Mouse (Mus musculus): ENCODE results near the gene Spcs2. TPM values are rescaled to one million over a fixed set of nuclear protein-coding genes. Genes with fewer than 3 reads are reported as not detected.

Gene Spcs2
- 98.6 and 104 TPM in 2 replicates for polyA plus RNA-seq (2011; ENCODE audit: insufficient read depth, insufficient read length, low read depth, missing spikeins)

DNA sequence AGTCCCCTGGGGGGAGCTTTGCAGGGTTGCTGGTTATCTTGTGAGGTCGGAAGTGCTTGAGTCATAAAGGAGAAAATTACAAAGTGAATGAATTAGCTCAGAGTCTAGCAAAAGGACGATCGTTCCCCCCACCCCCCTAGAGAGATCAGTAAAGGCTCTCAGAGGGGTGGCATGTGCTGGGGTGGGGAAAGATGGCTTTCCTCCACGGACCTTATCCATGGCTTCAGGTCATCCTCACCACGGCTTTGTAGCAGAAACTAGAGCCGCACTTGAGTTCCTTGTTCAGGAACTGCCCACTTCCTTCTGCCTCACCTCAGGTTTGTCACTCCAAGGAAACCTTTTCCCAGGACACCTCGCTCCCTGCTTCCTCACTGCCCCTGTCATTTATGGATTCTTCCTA lies at the start of gene Spcs2:
TSS of gene Spcs2 (minus strand) at position 101 of the 400 bp plus-strand sequence.
- Histone ChIP-seq H3K9me3 (replicated peaks; ENCODE audit: control insufficient read depth, insufficient read depth, low read length, poor library complexity, severe bottlenecking) (no peaks in the 10 kb centered on the region), H3K9ac (ENCODE audit: low read depth, poor library complexity, severe bottlenecking) (no peak within 1 kb of the TSS), H3K27me3 (ENCODE audit: control insufficient read depth, insufficient read depth, low read length, poor library complexity, severe bottlenecking) (no peaks in the 10 kb centered on the region), H3K4me1 (ENCODE audit: control insufficient read depth, insufficient read depth, low read length) (no peaks in the 10 kb centered on the region), H3K4me3 (ENCODE audit: low read depth, low read length) (no peak within 1 kb of the TSS), H3K27ac (ENCODE audit: insufficient read depth, low read length) (no peak within 1 kb of the TSS), H3K36me3 (ENCODE audit: control insufficient read depth, insufficient read depth, low read length, poor library complexity, severe bottlenecking) (no peaks in the 10 kb centered on the region)
- TF ChIP-seq POLR2A (IDR thresholded peaks at IDR 0.05; ENCODE audit: insufficient read depth, low read length) (no peak), EP300 (IDR thresholded peaks at IDR 0.05; ENCODE audit: insufficient read depth, low read depth, low read length) (no peak), CTCF (IDR thresholded peaks at IDR 0.05; ENCODE audit: low read depth, low read length) (no peak)

DNA sequence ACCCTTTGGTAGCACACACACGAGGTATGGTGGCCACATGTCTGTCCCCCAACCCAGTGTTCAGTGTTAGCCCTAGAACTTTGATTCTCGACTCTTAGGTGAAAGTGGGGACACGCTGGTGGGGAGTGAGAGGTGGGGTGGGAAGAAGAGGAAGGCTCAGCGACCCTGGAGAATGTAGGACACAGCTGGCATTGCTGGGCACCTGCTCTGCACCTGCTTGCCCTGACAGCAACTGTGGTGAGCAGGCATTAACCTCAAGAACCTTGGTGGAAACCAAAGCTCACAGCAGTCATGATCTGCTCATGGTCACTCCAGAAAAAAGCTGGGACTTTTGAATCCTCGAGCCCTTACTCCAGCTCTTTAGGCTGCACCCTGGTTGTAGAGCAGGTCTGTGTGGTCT lies 47.8 kb upstream of the Spcs2 start:
- Histone ChIP-seq H3K27ac (ENCODE audit: insufficient read depth, low read length) (no peak overlapping the region), H3K4me3 (ENCODE audit: low read depth, low read length) (no peak overlapping the region), H3K9ac (ENCODE audit: low read depth, poor library complexity, severe bottlenecking) (no peak overlapping the region), H3K36me3 (ENCODE audit: control insufficient read depth, insufficient read depth, low read length, poor library complexity, severe bottlenecking) (no peaks in the 10 kb centered on the region), H3K9me3 (replicated peaks; ENCODE audit: control insufficient read depth, insufficient read depth, low read length, poor library complexity, severe bottlenecking) (no peaks in the 10 kb centered on the region), H3K27me3 (ENCODE audit: control insufficient read depth, insufficient read depth, low read length, poor library complexity, severe bottlenecking) (no peaks in the 10 kb centered on the region), H3K4me1 (ENCODE audit: control insufficient read depth, insufficient read depth, low read length) (no peaks in the 10 kb centered on the region)
- TF ChIP-seq POLR2A (IDR thresholded peaks at IDR 0.05; ENCODE audit: insufficient read depth, low read length), result no peak
- no peak for TF ChIP-seq EP300 (IDR thresholded peaks at IDR 0.05; ENCODE audit: insufficient read depth, low read depth, low read length)
- no peak for TF ChIP-seq CTCF (IDR thresholded peaks at IDR 0.05; ENCODE audit: low read depth, low read length)

- no peak for TF ChIP-seq POLR2A (IDR thresholded peaks at IDR 0.05; ENCODE audit: insufficient read depth, low read length)
- no peak for TF ChIP-seq EP300 (IDR thresholded peaks at IDR 0.05; ENCODE audit: insufficient read depth, low read depth, low read length)
- TF ChIP-seq CTCF (IDR thresholded peaks at IDR 0.05; ENCODE audit: low read depth, low read length), result no peak
- H3K4me1 ChIP-seq (ENCODE audit: control insufficient read depth, insufficient read depth, low read length), result no peaks in the 10 kb centered on the region
- H3K27me3 ChIP-seq (ENCODE audit: control insufficient read depth, insufficient read depth, low read length, poor library complexity, severe bottlenecking), result no peaks in the 10 kb centered on the region
- no peak overlapping the region for H3K4me3 ChIP-seq (ENCODE audit: low read depth, low read length)
- no peak overlapping the region for H3K27ac ChIP-seq (ENCODE audit: insufficient read depth, low read length)
- no peak overlapping the region for H3K9ac ChIP-seq (ENCODE audit: low read depth, poor library complexity, severe bottlenecking)
- H3K9me3 ChIP-seq (replicated peaks; ENCODE audit: control insufficient read depth, insufficient read depth, low read length, poor library complexity, severe bottlenecking), result no peaks in the 10 kb centered on the region
- no peaks in the 10 kb centered on the region for H3K36me3 ChIP-seq (ENCODE audit: control insufficient read depth, insufficient read depth, low read length, poor library complexity, severe bottlenecking)
These were observed 44.2 kb upstream of the Spcs2 start for GRCm38 (mm10) chr7:99907463-99907862.

DNA sequence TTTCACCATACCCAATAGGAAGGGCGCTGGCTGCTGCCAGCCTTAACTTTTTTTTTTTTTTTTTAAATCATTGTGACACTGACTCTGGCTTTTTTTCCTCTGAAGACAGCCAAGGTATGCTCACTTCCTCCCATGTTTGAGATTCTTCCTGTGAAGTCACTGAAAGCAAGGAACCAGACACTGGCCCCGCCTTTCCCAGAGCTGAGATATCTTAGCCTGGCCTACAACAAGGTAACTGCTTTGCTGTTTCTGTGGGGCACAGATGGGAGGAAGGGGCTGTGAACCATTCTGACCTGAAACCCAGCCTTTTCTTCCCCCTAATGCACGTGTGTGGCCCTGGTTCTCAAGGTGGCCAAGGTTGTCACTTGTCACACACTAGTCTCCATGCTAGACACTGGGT lies 43.1 kb upstream of the Spcs2 start:
- Histone ChIP-seq H3K27ac (ENCODE audit: insufficient read depth, low read length) (no peak overlapping the region), H3K9ac (ENCODE audit: low read depth, poor library complexity, severe bottlenecking) (no peak overlapping the region), H3K4me3 (ENCODE audit: low read depth, low read length) (no peak overlapping the region), H3K36me3 (ENCODE audit: control insufficient read depth, insufficient read depth, low read length, poor library complexity, severe bottlenecking) (no peaks in the 10 kb centered on the region), H3K9me3 (replicated peaks; ENCODE audit: control insufficient read depth, insufficient read depth, low read length, poor library complexity, severe bottlenecking) (no peaks in the 10 kb centered on the region), H3K4me1 (ENCODE audit: control insufficient read depth, insufficient read depth, low read length) (no peaks in the 10 kb centered on the region), H3K27me3 (ENCODE audit: control insufficient read depth, insufficient read depth, low read length, poor library complexity, severe bottlenecking) (no peaks in the 10 kb centered on the region)
- TF ChIP-seq CTCF (IDR thresholded peaks at IDR 0.05; ENCODE audit: low read depth, low read length) (no peak), EP300 (IDR thresholded peaks at IDR 0.05; ENCODE audit: insufficient read depth, low read depth, low read length) (no peak), POLR2A (IDR thresholded peaks at IDR 0.05; ENCODE audit: insufficient read depth, low read length) (no peak)

DNA sequence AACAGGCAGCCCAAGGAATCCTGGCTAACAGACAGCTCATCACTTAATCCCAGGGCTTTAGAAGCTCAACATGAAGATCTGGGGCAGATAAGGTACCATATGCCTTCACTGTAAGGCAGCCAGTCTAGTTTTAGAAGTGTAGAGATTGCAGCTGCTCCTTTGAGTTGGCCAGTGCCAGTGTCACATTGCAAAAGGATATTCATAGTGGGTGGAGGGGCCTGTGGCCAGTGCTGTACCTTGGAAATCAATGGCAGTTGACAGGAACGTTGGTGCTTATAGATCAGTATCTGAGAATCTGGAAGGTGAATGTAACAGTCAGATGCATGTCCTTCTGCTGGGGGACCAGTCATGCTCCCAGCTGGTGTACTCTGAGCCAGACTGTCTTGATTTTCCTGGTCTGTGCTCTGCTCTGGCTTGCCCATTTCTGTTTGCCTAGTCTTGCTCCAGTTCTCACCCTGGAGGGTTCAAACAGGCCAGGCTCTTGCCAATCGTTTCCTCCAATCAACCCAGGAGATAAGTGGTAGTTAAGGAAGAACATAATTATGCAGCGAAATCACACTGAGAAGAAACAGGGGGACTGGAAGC lies 41.3 kb upstream of the Spcs2 start:
- no peaks in the 10 kb centered on the region for H3K27me3 ChIP-seq (ENCODE audit: control insufficient read depth, insufficient read depth, low read length, poor library complexity, severe bottlenecking)
- H3K36me3 ChIP-seq (ENCODE audit: control insufficient read depth, insufficient read depth, low read length, poor library complexity, severe bottlenecking), result no peaks in the 10 kb centered on the region
- no peak overlapping the region for H3K4me3 ChIP-seq (ENCODE audit: low read depth, low read length)
- no peak overlapping the region for H3K9ac ChIP-seq (ENCODE audit: low read depth, poor library complexity, severe bottlenecking)
- TF ChIP-seq POLR2A (IDR thresholded peaks at IDR 0.05; ENCODE audit: insufficient read depth, low read length) (no peak), EP300 (IDR thresholded peaks at IDR 0.05; ENCODE audit: insufficient read depth, low read depth, low read length) (no peak), CTCF (IDR thresholded peaks at IDR 0.05; ENCODE audit: low read depth, low read length) (no peak)
- H3K27ac ChIP-seq (ENCODE audit: insufficient read depth, low read length), result no peak overlapping the region
- no peaks in the 10 kb centered on the region for H3K4me1 ChIP-seq (ENCODE audit: control insufficient read depth, insufficient read depth, low read length)
- no peaks in the 10 kb centered on the region for H3K9me3 ChIP-seq (replicated peaks; ENCODE audit: control insufficient read depth, insufficient read depth, low read length, poor library complexity, severe bottlenecking)

DNA sequence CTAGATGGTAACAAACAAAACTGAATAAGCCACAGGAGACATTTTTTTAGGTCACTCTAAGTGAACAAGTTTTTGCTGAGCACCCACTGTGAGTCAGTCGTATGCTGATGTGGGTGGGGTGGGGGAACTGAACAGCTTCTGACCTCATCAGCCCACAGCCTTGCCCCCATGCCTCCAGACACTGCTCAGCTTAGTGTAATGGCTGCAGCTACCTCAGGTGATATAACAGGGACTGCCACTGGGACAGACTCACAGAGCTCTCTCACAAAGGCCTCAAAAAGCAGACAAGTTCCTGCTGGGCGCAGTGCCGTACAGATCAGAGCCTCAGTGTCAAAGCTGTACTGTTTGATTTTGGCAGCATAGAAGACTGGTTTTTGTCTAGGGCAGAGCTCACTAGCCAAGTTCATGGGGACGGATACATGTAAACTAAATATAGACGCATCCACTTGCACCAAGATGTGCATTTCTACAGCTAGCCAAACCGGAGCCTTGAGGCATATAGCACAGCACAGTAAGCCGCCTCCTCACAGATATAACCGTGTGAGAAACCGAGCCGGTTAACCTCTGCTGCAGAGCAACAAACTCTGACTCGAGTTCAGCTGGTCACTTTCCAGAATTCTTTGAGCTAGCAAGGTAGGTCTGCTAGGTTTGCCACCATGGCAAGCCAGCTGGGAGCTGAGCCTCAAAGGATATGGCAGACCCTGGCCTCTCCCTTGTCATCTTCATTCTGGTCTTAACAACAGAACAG lies 39.8 kb upstream of the Spcs2 start:
- no peak overlapping the region for H3K9ac ChIP-seq (ENCODE audit: low read depth, poor library complexity, severe bottlenecking)
- no peaks in the 10 kb centered on the region for H3K36me3 ChIP-seq (ENCODE audit: control insufficient read depth, insufficient read depth, low read length, poor library complexity, severe bottlenecking)
- no peak overlapping the region for H3K4me3 ChIP-seq (ENCODE audit: low read depth, low read length)
- H3K9me3 ChIP-seq (replicated peaks; ENCODE audit: control insufficient read depth, insufficient read depth, low read length, poor library complexity, severe bottlenecking), result no peaks in the 10 kb centered on the region
- no peak for TF ChIP-seq POLR2A (IDR thresholded peaks at IDR 0.05; ENCODE audit: insufficient read depth, low read length)
- no peak overlapping the region for H3K27ac ChIP-seq (ENCODE audit: insufficient read depth, low read length)
- H3K4me1 ChIP-seq (ENCODE audit: control insufficient read depth, insufficient read depth, low read length), result no peaks in the 10 kb centered on the region
- no peaks in the 10 kb centered on the region for H3K27me3 ChIP-seq (ENCODE audit: control insufficient read depth, insufficient read depth, low read length, poor library complexity, severe bottlenecking)
